Mouse (Mus musculus) layer of hippocampus, postnatal 36 days (tissue): ENCODE results near the gene Ncor1. TPM values are rescaled to one million over a fixed set of nuclear protein-coding genes. Genes with fewer than 3 reads are reported as not detected.
"Not testable (repeated sequence)": the region's sequence is repeated elsewhere in the genome, so short reads cannot be mapped to it uniquely, and the experiment has no call there.

ENCODE experiments used
- DNase-seq, 2 experiments: peaks; one replicate each; pipeline ENCODE4 v3.0.0; 2022
- total RNA-seq, 2 experiments: library from RNA; stranded (reverse); gene quantifications; 2 replicates each; pipeline ENCODE4 v1.2.3; 2021

Gene Ncor1
- total RNA-seq, 2 experiments from 2014 or later = 276 to 321 TPM

- no peak for DNase-seq
Measured at GRCm38 (mm10) chr11:62457891-62458270, 460 bp downstream of the Ncor1 start.

DNA sequence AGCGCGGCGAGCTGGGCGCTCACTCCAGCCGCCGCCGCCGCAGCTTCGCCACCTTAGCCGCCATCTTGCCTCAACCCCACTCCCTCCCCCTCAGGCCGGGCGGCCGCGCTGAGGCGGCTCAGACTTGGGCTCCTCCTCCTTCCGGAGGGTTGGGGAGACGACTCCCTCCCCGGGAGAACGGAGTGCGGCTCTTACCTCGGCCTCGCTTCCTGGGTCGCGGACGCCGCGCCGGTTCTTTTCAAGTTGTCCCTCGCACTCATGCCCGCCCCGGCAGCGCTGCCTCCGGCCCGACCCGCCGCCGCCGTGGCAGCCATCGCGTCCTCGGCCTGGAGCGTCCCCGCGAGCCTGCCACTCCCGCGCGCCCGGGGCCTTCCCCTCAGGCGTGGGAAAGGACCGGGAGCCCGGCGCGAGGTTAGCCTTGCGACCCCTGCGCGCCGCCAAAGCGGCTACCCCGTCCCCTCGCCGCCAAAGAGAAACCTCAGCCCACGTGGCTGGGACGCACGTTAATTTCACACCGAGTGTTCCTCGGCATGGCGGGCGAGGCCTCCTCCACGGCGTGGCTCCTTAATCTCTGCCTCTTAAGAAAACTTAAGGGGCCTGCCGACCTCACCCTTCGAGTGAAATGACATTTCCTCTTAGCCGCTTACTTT lies 975 bp downstream of the Ncor1 start:
- peak; percentile 87 to 89 for DNase-seq

DNA sequence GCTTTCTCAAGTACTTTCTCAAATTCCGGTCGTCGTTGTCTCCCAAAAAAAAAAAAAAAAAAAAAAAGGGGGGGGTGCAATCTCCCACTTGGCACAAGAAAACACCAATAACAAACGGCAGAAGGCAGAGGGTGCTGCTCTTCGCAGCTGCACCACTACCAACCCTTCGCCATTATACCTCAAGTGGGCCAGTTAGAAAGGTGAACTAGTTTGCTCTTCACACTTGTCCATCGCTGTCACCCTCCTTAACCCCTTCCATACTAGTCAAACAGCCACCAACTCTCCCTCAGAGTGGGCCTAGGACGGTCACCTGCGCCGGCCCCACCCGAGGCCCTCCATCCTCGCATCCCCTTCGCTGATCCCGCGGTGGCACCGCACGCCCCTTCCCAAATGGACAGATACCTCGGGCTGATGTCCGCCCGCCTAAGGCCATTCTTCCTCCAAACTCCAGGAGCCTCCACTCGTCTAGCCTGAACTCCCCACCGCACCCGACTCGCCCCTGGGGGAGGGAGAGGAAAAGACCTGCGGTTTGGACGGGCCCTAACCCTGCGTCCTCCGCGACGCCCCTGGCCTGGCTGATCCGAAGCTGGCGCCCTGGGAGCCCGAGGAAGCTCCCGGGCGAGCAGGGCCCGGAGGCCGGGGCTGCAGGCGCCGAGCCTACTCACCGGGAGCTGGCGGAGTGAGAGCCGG lies 1.7 kb downstream of the Ncor1 start:
- no peak for DNase-seq

GRCm38 (mm10) chr11:62456021-62456482 lies 2.3 kb downstream of the Ncor1 start:
- DNase-seq = no peak

DNA sequence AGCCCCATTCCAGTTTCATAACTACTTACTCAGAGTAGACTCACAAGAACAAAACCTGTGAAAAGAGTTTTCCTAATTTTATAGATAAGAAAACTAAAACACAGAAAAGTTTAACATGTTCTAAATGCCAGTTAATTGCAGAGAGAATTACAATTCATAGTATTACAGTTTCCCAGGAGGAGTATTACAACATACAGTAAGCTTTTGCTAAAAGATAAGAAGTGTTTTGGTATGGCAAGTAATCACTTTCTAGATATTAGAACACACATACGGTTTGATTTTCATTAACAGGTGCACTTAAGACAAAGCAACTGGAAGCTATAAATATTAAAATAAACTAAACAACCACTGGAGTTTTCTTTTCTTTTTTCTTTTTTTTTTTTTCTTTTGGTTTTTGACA lies 3.1 kb downstream of the Ncor1 start:
- no peak for DNase-seq

DNA sequence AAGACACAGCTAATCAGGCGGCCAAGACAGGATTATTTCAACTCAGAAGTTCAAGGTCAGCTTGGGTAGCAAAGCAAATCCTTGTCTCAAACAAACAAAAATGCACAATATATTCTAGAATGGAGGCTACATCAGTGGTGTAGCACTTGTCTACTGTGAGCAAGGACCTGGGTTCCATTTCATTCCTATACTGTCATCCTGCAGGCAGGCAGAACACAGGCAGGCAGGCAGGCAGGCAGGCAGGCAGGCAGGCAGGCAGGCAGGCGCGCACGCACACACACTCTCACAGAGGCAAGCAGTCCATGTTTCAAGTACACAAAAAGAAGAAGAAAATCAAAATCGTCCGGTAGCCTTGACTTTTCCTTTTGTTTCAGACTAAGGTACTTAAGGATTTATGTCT lies 9.4 kb downstream of the Ncor1 start:
- DNase-seq = no peak

- DNase-seq = no peak
Measured at GRCm38 (mm10) chr11:62445799-62446198, 12.5 kb downstream of the Ncor1 start.

- DNase-seq = no peak
Measured at GRCm38 (mm10) chr11:62440670-62441315, 17.5 kb downstream of the Ncor1 start.

- no peak for DNase-seq
Measured at GRCm38 (mm10) chr11:62432211-62432610, 26.1 kb downstream of the Ncor1 start.

GRCm38 (mm10) chr11:62427105-62427504 lies 31.2 kb downstream of the Ncor1 start:
- DNase-seq = no peak

DNA sequence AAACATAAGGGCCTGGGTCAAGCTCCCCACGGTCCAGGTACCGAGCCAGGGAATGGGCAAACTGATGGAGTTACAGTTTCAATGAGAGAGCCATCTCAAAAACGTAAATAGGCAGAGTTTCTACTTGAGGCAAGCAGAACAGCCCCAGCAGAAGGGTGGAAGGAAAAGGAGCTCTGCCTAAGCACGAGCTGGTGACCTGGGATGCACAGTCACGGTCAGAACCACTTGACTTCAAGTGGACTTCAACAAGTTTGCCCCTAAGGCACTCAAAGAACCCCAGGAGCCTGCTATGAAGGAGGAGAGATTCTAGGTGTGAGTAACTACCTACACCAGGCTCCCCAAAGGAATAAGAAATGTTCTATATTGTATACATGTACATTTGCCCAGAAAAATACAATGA lies 32.1 kb downstream of the Ncor1 start:
- DNase-seq = no peak

DNA sequence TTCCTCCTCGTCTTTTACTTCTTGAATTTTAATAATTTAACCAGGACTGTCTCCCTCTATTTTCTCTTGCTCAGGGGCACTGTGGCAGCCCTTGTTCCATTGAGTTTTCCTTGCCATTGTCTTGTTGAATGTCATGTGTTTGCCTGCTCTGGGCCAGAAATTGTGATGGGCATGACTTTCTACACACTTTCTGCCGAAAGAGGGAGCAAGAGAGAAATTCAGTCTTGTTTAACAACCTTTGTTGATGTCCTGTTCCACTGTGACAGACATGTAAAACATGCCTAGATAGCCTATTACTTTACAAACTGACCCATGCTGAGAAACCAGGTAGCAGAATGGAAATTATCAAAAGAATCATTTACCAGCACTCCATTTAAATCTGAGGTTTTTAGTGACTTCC lies 33.8 kb downstream of the Ncor1 start:
- no peak for DNase-seq

DNA sequence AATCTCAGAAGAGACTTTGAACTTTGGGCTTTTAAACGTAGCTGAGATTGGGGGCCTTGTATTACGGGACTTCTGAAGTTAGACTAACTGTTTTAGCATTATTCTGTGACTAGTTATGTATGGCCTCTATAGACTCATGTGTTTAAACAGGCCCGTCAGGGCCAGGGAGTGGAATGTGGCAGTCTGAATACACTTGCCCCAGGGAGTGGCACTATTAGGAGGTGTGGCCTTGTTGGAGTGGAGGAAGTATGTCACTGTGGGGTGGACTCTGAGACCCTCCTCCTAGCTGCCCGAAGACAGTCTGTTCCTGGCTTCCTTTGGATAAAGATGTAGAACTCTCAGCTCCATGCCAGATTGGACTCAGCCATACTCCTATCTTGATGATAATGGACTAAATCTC lies 43.3 kb downstream of the Ncor1 start:
- no peak for DNase-seq

DNA sequence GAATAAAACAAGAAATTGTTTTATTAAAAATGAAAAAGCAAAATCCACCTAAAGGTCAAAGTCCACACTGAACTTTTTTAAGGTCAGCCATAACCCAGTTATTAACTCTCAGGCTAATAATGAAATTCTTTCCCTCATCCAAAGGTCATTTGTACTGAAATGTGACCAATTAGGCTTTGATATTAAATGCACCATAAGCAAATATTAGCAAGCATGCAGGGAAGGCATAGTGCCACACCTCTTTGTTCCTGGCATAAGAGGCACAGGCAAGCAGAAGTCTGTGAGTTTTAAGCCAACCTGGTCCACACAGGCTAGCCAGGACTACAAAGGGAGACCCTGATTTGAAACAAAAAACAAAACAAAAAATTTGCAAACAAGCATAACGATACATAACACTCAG lies 48.7 kb downstream of the Ncor1 start:
- DNase-seq = no peak

GRCm38 (mm10) chr11:62408848-62409247 lies 49.5 kb downstream of the Ncor1 start:
- no peak for DNase-seq

DNA sequence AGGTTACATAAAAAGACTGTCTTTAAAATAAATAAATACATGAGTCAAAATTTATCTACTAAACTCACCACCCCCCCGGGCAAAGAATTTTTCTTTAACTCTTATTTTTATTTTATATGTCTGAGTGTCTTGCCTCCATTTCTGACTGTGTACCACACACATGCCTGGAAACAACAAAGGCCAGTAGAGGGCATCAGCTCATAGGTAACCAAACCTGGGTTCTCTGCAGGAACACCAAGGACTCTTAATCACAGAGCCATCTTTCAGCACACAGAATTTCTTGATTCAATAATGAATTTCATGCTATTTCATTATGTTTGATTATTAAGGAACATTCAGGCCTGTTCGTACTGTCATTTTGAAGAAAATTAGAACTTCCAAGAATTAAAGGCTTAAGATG lies 61.9 kb downstream of the Ncor1 start:
- no peak for DNase-seq

DNA sequence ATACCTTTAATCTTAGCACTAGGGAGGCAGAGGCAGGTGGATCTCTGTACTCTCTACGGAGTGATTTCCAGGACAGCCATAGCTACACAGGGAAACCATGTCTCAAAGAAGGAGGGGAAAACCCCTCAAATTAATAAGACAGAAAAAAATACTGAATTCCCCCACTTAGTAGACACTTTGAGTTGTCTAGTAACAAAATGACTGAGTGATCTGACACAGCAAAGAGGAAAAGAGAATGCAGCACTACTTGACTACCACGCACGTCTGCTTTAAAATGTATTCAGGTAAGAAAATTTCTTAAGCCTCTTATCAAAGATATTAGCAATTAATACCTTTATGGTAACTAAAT lies 70.0 kb downstream of the Ncor1 start:
- DNase-seq = no peak

DNA sequence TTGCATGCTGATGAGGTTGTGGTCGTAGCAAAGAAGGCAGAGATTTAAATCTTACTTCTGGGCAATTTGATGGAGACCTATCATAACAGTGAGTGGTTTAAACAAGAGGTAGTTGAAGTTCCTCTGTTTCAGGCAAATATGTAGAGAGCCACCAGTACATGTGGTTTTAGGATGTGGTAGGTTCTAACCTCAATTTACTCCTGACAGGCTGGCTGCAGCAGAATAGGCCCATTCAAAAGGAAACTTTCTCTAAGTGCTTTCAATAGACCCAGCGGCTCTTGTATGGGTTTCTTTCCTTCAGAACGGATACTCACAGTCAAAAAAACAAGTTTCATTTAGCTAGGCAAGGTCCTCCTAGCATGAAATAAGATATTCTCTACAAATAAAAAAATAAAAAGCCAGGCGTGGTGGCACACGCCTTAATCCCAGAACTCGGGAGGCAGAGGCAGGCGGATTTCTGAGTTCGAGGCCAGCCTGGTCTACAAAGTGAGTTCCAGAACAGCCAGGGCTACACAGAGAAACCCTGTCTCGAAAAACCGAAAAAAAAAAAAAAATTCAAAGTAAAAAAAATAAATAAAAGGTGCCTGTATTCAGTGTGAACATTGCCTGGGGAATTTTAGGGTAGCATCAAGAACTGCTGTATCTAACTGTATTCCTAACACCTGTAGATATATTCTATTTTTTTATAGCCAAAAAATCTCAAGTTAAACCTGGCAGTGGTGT lies 70.6 kb downstream of the Ncor1 start:
- no peak for DNase-seq

DNA sequence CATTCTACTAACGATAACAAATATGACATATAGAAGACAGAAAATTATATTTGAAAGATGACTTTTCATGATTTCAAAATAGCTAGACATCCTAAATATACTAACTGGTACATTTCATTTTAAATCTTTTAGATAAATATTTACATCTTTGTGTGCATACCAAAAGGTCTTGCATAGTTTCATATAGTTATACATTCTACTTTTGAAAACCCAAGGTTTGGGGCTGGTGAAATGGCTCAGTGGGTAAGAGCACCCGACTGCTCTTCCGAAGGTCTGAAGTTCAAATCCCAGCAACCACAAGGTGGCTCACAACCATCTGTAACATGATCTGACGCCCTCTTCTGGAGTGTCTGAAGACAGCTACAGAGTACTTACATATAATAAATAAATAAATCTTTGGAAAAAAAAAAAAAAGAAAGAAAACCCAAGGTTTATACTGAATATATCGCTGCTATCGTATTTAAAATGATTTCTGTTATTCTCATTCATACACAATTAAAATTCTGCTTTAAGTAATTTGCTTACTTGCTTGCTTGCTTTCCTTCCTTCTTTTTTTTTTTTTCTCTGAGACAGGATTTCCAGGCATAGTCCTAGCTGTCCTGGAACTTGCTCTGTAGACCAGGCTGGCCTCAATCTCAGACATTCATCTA lies 81.0 kb downstream of the Ncor1 start:
- not testable (repeated sequence) for DNase-seq

- DNase-seq = no peak
Measured at GRCm38 (mm10) chr11:62371776-62372175, 86.6 kb downstream of the Ncor1 start.

DNA sequence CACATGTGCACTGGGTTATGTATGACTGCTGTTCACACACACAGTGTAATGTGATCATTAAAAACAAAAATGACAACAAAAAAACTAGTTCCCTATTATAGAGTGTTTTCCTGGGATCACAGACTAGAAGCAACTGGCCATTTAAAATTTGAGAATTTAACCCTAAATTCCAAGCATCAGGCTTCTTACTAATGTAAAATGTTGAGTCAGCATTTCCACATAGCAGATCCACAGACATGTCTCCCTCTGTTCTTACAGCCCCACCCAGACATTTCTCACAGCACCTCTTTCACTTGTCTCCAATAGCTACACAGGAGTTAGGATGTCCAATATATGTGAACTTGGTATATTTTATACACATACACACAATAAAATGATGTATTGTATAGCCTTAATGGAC lies 88.4 kb downstream of the Ncor1 start:
- no peak for DNase-seq

DNA sequence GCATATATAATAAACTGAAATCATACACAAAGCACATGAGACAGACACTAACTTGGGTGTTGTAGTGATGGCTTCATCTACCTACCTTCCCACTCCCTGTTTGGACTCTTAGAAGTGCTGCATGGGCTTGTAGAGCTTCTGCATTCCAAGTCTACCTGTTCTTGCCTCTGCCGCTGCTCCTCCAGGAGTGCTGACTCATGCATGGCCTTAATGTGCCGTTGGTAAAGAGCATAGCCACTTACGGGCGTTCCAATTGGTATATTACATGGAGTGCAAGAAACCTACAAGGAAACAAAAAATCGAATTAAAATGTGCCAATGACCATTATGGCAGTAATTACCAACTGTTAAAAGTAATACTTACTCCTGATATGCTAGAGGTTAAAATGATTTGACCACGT lies 91.5 kb downstream of the Ncor1 start:
- DNase-seq = no peak

GRCm38 (mm10) chr11:62355216-62355615 lies 103.1 kb downstream of the Ncor1 start:
- no peak for DNase-seq
